Mouse (Mus musculus): ENCODE data around the gene Tmem266.

The Tmem266 gene

GRCm38 (mm10) chr9:55398985-55399554, 72.4 kb downstream of the Tmem266 start:
- no peak for DNase-seq (ENCODE audit: low read depth, low spot score)

- DNase-seq (ENCODE audit: low read depth, low spot score): no peak
Observed at GRCm38 (mm10) chr9:55402276-55402675, 75.6 kb downstream of the Tmem266 start.

DNA sequence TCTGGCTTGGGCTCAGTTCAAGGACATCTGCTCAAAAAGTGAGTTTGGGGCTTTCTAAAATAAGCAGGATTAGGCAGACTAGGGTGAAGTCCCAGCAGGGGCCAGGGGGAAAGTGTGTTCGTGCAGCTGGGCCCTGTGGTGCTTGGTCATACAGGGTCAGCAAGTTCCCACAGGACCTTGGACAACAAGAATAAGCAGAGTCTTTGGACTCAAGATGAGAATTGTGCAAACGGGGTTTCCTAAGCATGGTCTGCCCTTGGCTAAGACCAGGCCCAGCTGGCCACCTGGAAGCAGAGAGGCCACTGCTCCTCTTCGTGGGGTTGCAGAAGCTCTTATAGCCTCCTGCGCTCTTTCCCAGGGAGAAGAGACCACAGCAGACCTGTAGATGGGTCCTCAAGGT, 77.5 kb downstream of the Tmem266 start:
- DNase-seq (ENCODE audit: low read depth, low spot score): no peak

DNA sequence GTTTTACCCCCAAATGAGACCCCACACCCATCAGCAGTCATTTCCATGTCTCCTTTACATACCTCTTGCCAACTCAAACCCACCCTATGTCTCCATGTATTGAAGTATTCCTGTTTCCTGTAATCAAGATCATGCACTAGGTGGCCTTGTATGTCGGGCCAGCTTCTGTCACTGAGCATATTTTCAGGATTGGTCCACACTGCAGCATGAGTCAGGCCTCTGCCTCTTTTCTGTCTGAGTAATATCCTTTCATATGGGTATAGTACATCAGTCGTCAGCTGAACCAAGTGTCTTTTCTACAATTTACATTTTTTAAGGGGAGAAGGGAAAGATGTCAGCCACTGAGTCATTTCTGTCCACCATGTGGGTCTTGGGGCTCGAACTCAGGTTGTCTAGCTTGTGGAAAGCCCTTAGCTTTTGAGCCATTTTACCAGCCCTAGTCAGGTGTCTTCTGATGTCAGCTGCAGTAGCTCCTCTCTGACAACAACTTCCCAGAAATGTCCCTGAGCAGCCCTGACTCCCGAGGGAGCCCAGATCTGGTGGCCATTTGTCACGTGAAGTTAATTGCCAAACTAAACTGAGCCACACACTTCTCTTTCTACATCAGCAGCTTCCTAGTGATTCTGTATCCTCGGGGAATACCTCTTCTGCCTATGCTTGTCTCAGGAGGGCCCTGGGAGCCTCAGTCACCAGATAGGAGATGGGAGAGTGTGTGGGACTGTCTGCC, 78.4 kb downstream of the Tmem266 start:
- no peak for DNase-seq (ENCODE audit: low read depth, low spot score)

DNA sequence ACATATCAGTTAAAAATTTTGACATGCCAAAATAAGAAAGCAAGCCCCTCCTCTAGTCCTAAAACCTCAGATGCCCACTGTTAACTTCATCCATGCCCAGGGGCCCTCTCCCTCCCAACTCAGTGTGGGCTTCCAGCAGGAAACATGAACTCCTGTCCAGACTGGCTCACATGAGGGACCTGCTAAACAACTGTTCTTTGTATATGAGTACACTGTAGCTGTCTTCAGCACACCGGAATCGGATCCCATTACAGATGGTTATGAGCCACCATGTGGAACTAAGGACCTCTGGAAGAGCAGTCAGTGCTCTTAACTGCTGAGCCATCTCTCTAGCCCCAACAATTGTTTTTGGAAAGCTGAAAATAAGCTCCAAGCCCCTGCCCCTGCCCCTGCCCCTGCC, 80.1 kb downstream of the Tmem266 start:
- DNase-seq (ENCODE audit: low read depth, low spot score): no peak

- no peak for DNase-seq (ENCODE audit: low read depth, low spot score)
Observed at GRCm38 (mm10) chr9:55408851-55409250, 82.1 kb downstream of the Tmem266 start.

- no peak for DNase-seq (ENCODE audit: low read depth, low spot score)
Observed at GRCm38 (mm10) chr9:55409833-55410232, 83.1 kb downstream of the Tmem266 start.

GRCm38 (mm10) chr9:55410430-55410829, 83.7 kb downstream of the Tmem266 start:
- peak; percentile 21 for DNase-seq (ENCODE audit: low read depth, low spot score)

DNA sequence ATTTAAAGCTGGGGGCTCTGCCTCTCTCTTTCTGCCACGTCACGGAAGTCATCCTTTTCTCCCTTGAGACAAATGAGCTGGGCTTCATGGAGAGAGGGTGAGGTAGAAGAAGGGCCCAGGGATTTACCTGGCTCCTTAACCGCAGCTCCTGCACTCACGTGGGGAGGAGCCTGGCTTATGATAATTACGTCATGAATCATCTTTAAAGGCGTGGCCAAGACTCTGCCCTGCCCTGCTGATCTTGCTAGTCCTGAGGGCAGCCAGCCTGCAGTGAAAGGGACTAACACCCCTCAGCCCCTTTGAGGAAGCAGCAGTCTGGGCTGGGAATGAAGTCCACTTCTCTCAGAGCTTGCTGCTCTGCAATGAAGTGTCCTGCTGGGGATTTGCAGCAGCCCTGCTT, 84.4 kb downstream of the Tmem266 start:
- no peak for DNase-seq (ENCODE audit: low read depth, low spot score)

DNA sequence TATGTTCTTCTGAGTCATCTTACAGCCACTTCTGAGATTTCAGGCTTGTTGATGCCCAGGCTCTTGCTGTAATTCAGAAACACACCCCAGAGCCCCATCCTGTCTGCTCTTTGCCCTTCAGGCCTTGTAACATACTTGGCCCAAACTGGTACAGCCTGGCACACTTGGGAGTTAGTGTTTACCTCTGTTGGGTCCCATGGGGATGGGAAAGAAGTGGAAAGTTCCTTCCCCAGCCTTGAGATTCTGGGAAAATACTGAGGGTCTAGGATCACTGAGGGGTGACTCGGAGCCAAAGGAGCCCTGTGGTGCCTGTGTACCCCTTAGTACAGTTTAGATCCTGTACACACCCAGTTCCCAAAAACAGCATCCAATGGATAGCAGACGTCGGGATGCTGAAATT, 95.1 kb downstream of the Tmem266 start:
- DNase-seq (ENCODE audit: low read depth, low spot score): no peak

- no peak for DNase-seq (ENCODE audit: low read depth, low spot score)
Observed at GRCm38 (mm10) chr9:55423451-55424424, 97.0 kb downstream of the Tmem266 start.

DNA sequence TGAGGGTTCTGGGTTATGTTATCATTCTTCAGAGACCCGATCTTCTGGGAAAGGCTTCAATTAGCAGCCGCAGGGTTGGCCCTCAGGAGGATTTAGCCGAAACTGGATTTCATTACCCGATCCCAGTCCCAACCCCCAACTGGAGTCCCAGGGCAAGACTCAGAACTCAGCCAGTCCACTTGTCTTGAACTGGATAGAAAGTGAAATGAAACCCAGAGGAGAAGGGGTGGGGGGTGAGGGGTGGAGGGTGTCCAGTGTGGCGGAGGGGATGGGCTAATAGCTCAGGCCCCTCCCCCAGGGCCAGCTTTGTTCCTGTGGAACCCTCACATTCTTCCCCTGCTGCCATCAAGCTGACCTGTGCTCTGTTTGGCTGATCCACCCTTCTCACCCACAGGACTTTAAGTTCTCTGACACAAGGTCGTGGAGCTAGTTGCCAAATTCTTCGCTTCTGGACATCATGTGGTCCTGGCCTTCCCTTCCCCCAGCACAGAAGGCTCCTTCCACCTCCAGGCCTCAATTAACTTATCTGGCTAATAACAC, 98.6 kb downstream of the Tmem266 start:
- no peak for DNase-seq (ENCODE audit: low read depth, low spot score)

- DNase-seq (ENCODE audit: low read depth, low spot score): peak; percentile 78
Observed at GRCm38 (mm10) chr9:55429242-55429975, 102.7 kb downstream of the Tmem266 start.

DNA sequence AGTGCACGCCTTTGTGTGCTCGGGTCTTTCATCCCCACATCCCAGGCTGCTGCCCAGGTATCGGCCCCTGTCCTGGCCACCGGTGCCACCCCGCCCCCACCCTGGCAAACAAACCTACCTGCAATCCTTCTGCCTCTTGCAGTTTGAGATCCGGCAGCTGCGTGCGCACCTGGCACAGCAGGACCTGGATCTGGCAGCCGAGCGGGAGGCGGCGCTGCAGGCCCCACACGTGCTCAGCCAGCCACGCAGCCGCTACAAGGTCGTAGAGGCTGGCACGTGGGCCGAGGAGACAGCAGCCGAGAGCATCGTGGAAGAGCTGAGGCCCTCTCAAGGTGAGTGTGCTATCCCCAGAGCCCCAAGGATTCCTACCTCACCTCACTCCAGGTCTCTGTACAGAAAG, 103.4 kb downstream of the Tmem266 start:
- no peak for DNase-seq (ENCODE audit: low read depth, low spot score)

DNA sequence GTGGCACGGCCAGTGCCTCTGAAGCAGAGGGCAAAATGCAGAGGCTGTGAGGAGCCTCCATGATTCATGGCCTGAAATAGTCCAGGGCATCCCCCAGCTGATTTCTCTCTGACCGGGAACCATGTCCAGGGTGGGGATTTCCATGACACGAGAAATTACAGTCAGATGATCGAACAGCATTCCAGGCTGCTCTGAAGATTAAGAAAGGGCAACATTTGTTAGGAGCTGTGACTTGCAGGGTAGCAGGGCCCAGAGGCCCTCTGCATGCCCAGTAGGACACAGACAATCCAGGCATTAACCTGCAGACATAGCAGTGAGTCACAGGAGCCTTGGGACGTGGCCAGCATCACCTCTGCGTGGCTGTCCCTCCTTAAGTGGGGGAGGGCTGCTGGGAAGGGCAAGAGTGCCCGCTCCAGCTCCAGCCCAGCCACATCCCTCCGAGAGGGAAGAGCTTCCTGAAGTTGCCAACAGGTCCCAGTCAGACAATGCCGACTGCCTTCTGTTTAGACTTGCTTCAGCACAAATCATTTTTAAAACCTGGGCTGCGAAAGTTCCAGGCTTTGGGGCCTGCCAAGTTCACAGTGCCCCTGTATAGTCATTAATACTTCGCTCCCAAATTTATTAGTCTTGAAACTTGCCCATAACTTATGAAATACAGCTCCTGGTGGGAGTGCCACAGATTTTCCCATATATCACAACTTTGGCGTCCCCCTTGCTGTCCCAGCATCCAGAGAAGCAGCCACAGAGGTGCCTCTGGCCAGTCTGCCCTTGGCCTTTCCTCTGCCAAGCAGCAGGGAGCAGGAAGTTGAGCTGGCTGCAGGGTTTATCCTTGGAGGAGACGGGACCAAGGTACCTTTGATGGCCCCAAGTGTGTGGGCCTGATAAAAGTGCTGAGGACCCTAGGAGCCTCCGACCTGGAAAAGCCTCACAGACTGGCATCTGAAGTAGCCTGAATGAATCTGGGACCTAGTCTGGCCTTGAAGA, 105.9 kb downstream of the Tmem266 start:
- no peak for DNase-seq (ENCODE audit: low read depth, low spot score)

GRCm38 (mm10) chr9:55433875-55434274, 107.2 kb downstream of the Tmem266 start:
- no peak for DNase-seq (ENCODE audit: low read depth, low spot score)

GRCm38 (mm10) chr9:55438433-55438832, 111.7 kb downstream of the Tmem266 start:
- DNase-seq (ENCODE audit: low read depth, low spot score): no peak

- no peak for DNase-seq (ENCODE audit: low read depth, low spot score)
Observed at GRCm38 (mm10) chr9:55439206-55439780, 112.6 kb downstream of the Tmem266 start.

DNA sequence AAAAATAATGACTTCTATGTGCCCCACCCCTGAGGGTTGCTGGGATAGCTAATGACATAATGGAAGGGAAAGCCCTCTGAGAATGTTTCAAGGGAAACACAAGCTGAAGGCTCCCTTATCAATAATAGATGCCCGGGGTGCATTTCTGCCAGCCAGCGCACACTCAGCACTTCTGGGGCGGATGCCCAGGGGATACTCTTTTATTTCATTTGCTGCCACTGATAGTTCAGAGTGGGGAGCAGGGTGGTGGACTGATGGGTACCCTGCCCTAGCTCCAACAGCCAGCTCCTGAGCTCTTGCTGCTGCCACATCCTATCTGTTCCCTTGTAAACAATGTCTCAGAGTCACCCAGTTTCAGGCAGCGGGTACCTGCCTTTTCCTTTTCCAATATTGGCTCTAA, 120.8 kb downstream of the Tmem266 start:
- DNase-seq (ENCODE audit: low read depth, low spot score): no peak

GRCm38 (mm10) chr9:55449108-55449507, 122.4 kb downstream of the Tmem266 start:
- DNase-seq (ENCODE audit: low read depth, low spot score): no peak

Data from CD4-positive helper T cell, adult 2 months (primary cell).